Mouse (Mus musculus) bone marrow macrophage, adult 2 months (primary cell): ENCODE results near the gene Ptgir. TPM values are rescaled to one million over a fixed set of nuclear protein-coding genes. Genes with fewer than 3 reads are reported as not detected.

ENCODE experiments used
- H3K27ac ChIP-seq: 2 replicates; pipeline ENCODE4 v1.5.1; 2012; ENCODE audit warnings: low read depth, low read length; ENCODE audit not compliant: insufficient read depth
- H3K4me1 ChIP-seq: 2 replicates; pipeline ENCODE4 v1.6.1; 2012; ENCODE audit warnings: low read length; ENCODE audit not compliant: control insufficient read depth, insufficient read depth
- H3K4me3 ChIP-seq: 2 replicates; pipeline ENCODE4 v1.5.1; 2012; ENCODE audit warnings: mild to moderate bottlenecking, low read length, moderate library complexity; ENCODE audit not compliant: insufficient read depth
- CTCF ChIP-seq: IDR thresholded peaks from 2 replicates; pipeline ENCODE4 v1.5.1; 2012; ENCODE audit warnings: low read depth, mild to moderate bottlenecking, low read length, moderate library complexity
- POLR2A ChIP-seq: IDR thresholded peaks from 2 replicates; pipeline ENCODE4 v1.6.1; 2012; ENCODE audit warnings: mild to moderate bottlenecking, low read depth, low read length, borderline replicate concordance
- polyA plus RNA-seq: library from polyadenylated mRNA; stranded (reverse); fragments of >200 nt; gene quantifications from 2 replicates; pipeline ENCODE4 v1.2.4, GENCODE M21; 2012; ENCODE audit not compliant: missing spikeins, insufficient read depth, insufficient read length

Gene Ptgir
- polyA plus RNA-seq, 1 experiment, result 5.6 TPM

DNA sequence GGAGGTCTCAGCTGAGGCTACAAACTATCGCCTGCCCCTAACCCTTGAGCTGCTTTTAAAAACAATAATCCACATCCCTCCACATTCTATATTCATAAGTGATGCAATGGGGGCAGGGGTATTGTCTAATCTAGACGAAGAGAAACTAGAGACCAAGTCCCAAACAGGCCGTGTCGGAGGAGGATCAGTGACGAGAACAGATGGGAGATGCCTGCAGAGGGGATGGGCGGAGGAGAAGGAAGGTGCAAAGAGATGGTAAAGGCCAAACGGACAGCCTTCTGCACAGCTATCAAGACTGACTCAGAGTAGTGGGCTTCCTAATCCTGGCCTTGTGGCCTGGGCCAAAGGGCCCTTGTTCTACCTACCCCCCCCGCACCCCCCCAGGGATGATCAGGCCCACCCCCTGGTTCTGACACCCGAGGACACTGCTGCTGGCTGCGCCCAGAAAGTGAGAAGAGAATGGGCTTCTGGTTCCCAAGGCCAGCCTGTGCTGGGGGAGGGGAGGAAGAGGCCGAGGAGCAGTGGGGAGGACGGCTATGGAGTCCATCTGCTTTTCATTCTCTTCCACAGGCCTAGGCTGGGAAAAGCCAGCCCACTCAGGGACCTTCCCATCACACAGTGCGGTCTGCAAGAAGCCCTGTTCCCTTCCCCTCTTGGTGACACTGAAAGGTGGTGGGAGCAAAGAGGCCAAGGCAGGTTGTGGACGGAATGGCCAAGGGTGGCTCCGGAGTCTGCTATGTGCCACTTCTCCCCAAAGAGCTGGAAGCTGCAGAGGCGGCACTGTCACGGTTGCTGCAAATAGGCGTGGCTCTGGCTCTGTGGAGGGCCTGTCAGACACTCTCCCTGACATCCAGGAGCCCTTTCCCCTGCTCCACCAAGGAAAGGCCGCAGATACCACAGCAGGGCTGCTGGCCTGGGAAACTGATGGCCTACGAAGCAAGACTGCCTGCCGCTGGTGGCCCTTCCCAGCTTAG is 14.8 kb downstream of the Ptgir start:
- Histone ChIP-seq H3K4me3 (no peak overlapping the region), H3K27ac (no peak overlapping the region), H3K4me1 (peaks cover 7% of the 10 kb centered on the region; the same call in 1 of the 2 replicates)
- TF ChIP-seq POLR2A, result no peak
- no peak for TF ChIP-seq CTCF

DNA sequence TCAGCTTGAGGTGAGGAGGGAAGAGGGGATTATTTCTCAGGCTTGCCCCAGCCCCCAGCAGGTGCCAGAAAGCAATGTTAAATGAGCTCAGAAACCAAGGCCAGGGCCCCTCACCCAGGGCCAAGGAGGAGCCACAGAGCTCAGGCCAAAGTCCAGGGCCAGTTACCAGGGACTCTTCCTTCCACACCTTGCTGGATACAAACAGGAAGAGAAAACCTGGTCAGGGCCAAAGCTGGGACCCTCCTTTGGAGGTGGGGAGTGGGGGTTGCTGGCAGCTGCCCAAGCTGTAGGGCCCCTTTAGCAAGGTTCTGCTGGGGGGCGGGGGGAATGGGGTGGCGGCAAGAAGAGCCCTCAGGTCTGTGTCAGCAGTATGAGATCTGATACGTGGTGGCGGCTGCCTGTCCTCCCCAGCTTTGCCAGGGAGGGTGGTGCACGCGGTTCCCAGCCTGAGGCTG is 15.6 kb downstream of the Ptgir start:
- H3K4me1 ChIP-seq, result peaks cover 7% of the 10 kb centered on the region; the same call in 1 of the 2 replicates
- no peak overlapping the region for H3K27ac ChIP-seq
- no peak overlapping the region for H3K4me3 ChIP-seq
- TF ChIP-seq POLR2A, result no peak
- TF ChIP-seq CTCF, result no peak

DNA sequence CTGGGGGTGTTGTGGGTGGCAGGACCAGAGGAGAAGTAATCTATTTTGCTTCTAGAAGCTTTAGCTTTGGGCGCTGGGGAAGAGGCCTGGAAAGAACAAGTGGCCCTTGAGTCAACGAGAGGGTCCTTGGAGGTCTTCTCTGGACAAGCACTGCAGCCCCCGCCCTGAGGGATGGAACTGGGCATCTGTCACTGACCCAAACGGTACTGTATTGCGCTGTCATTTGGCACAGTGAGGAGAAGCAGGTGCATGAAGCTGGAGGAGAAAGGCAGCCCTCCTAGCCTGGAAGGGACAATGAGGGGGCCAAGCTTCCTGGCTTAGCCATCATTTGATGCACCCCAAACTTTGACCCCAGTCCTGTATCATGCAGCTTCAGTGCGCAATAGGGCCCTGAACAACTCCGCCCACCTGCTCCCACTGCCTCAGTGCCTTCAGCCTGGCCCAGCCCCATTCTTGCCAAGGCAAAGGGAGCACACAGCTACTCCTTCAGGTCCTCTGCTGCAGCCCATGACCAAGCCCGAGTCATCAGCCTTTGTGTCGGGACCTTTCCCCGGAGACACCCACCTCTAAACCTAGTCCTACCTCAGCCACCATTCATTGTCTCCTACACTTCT is 16.2 kb downstream of the Ptgir start:
- H3K27ac ChIP-seq, result no peak overlapping the region
- H3K4me3 ChIP-seq, result peak overlapping the region; percentile 88
- TF ChIP-seq CTCF (no peak), POLR2A (no peak)
- H3K4me1 ChIP-seq, result peaks cover 7% of the 10 kb centered on the region; the same call in 1 of the 2 replicates

DNA sequence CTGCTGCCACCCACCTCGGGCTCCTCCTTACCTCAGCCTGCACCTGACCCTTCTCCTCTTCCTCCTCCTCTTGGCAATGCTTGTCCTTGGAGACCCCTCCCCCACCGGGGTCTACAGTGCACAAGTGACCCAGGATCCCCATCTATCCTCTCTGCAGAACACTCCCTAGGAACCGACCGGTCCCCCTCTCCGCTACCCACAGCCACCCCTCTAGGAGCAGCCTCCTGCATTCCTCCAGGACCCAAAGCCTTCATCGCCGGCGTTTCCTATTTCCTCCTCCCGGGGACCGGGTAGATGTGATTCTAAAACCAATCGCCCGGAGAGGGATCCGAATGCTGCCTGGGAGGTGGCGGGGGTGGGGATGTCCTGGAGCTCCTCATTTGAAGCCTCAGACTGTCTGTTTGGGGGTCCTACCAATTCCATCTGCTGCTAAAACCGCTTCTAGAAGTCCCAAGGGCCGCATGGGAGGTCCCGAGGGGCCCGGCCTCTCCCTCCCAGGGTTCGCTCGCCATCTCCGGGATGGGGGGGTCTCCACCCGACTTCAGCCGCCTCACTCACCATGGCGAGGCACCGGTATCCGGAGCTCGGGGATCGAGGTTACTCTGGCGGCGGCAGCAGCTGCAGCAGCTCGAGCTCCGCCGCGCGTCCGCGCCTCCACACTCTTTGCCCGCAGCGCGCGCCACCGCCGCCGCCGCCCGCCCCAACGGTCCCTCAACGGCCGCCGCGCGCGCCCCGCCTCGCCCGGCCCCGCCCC is 17.2 kb downstream of the Ptgir start:
- peaks cover 7% of the 10 kb centered on the region for H3K4me1 ChIP-seq
- peak overlapping the region; percentile 96 for H3K27ac ChIP-seq
- peak overlapping the region; percentile 88 for H3K4me3 ChIP-seq
- no peak for TF ChIP-seq POLR2A
- TF ChIP-seq CTCF, result no peak

DNA sequence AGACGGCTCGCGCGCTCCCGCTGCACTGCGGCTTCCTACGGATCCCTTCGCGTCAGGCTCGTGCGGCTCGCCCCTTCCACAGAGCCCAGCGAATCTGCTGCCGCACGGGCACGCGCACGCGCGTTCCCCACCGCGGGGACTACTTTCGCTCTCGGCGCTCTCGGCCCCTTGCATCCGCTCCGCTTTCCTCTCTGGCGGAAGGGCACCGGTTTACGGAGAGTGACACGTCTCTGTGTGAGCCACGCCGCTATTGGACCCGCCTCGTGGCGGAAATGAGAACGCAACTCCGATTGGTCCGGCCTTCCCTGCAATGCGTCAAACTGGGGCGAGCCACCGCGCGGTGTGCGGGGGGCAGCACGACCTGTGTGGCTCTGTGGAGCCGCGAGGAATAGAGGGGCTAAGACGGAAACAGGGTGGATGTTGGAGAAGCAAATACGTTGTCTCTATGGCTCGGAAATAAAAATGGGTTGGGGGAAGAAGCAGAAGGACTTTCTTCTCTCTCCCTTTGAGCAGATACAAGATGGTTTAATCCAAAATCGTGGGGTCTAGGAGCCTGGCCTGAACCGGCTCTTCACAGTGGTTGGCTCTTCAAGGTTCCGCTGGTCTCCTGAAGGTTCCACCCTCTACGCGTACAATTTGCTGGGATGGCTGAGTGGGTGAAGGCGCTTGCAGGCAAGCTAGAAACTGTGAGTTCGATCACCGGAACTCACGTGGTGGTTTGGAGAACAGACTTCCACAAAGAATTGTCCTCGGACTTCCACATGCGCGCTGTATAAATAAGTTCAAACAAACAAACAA is 17.9 kb downstream of the Ptgir start, which contains the start of gene Calm3:
Gene Calm3 (minus strand): TSS at position 78 of the 798 bp plus-strand sequence.
- Histone ChIP-seq H3K27ac (peak within 1 kb of the TSS; percentile 96), H3K4me1 (peaks cover 7% of the 10 kb centered on the region), H3K4me3 (peak within 1 kb of the TSS; percentile 88)
- no peak for TF ChIP-seq POLR2A

DNA sequence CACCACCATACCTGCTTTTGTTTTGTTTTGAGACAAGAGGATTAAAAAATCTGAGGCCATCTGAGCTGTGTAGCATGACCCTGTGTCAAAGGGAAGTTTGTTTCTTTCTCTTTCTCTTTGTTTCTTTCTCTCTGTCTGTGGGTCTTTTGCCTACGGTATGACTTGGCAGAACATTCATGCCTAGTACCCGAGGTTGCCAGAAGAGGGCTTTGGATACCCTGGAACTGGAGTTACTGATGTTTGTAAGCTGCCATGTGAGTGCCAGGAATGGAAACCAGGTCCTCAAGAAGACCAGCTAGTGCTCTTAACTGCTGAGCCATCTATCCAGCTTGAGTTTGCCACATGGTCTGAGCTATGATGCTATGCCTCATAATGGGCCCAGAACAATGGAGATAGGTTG is 22.1 kb downstream of the Ptgir start:
- no peak for TF ChIP-seq POLR2A
- no peak for TF ChIP-seq CTCF
- Histone ChIP-seq H3K27ac (no peak overlapping the region), H3K4me3 (no peak overlapping the region), H3K4me1 (peaks cover 2% of the 10 kb centered on the region; the same call in 1 of the 2 replicates)

DNA sequence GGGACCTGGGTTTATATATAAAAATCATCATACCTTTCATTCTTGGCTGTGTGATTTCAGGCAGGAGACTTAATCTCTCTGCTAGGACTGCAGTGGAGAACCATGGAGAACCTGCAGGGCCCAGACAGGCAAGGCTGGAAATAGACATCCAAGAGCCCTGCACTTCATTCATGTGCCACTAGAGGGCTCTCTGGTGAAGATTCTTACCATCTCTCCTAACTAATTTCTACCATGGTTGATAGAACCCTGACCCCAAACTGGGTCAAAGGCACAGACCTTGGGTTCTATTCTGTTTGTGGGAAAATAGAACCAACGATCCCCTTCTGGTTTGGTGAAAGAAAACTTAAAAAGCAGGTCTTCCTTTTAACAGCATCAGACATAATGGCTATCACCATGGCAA is 24.6 kb downstream of the Ptgir start:
- no peak overlapping the region for H3K4me3 ChIP-seq
- H3K27ac ChIP-seq, result no peak overlapping the region
- H3K4me1 ChIP-seq, result no peaks in the 10 kb centered on the region; the same call in 1 of the 2 replicates
- no peak for TF ChIP-seq POLR2A
- peak; percentile 41; the same call in 1 of the 2 replicates for TF ChIP-seq CTCF

DNA sequence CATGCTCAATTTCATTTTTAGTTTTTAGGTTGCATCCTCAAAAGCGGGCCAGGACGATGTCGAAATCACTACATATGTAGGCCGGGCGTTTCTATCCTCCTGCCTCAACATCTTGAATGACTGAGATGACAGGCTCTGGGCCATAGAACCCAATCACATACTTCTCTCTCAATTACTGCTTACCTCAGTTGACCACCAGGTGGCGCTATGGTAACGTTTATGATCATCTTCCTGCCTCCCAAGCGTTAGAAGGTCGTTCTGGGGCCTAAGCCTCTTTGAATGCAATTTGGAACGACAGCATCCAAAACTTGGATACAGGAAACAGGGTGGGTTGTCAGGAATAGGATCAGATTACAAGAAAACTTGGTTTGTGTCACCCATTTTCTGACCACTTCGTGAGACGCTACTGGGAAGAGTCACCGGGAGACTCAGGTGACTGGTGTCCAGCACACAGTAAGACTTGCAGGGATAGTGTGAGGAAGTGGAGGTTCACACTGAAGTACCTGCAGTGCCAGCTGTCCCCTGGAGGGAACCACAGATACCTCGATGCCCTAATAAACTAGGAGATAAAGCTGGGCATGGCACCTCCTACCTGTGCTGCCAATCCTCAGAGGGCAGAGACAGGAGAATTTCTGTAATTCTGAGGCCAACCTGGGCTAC is 25.8 kb downstream of the Ptgir start:
- Histone ChIP-seq H3K4me3 (no peak overlapping the region), H3K4me1 (no peaks in the 10 kb centered on the region; the same call in 1 of the 2 replicates), H3K27ac (no peak overlapping the region)
- TF ChIP-seq CTCF (peak; percentile 26; the same call in 1 of the 2 replicates), POLR2A (no peak)
